Mouse (Mus musculus): ENCODE data around the gene Ccser2. TPM values are rescaled to one million over a fixed set of nuclear protein-coding genes. Genes with fewer than 3 reads are reported as not detected.
A peak's percentile ranks its signal among the peaks of the same experiment; 100 is the strongest.

Gene Ccser2
- polyA plus RNA-seq, 1 experiment from 2014 or later: 30.1 TPM

GRCm38 (mm10) chr14:36894701-36895100 is 73.9 kb downstream of the Ccser2 start:
- Histone ChIP-seq H3K4me3 (ENCODE audit: low read length) (no peak overlapping the region), H3K4me1 (ENCODE audit: control insufficient read depth, insufficient read depth, low read length) (peaks cover 5% of the 10 kb centered on the region), H3K27ac (ENCODE audit: low read length) (no peak overlapping the region), H3K36me3 (ENCODE audit: control insufficient read depth, insufficient read depth, low read length) (no peaks in the 10 kb centered on the region), H3K9ac (ENCODE audit: low read depth, low read length) (no peak overlapping the region), H3K27me3 (replicated peaks; ENCODE audit: control insufficient read depth, insufficient read depth, low read length) (no peaks in the 10 kb centered on the region), H3K9me3 (ENCODE audit: control insufficient read depth, low read length) (no peaks in the 10 kb centered on the region), H3K4me2 (ENCODE audit: low read depth, low read length) (no peak overlapping the region)
- ATAC-seq: no peak
- 94% methylated on average over 3 of the region's 3 CpGs for WGBS

GRCm38 (mm10) chr14:36892762-36893358 is 75.7 kb downstream of the Ccser2 start:
- no peak overlapping the region for H3K4me2 ChIP-seq (ENCODE audit: low read depth, low read length)
- H3K4me1 ChIP-seq (ENCODE audit: control insufficient read depth, insufficient read depth, low read length): peaks cover 5% of the 10 kb centered on the region
- H3K27ac ChIP-seq (ENCODE audit: low read length): no peak overlapping the region
- no peak overlapping the region for H3K9ac ChIP-seq (ENCODE audit: low read depth, low read length)
- peak; percentile 78 for ATAC-seq
- H3K27me3 ChIP-seq (replicated peaks; ENCODE audit: control insufficient read depth, insufficient read depth, low read length): no peaks in the 10 kb centered on the region
- no peaks in the 10 kb centered on the region for H3K9me3 ChIP-seq (ENCODE audit: control insufficient read depth, low read length)
- no peaks in the 10 kb centered on the region for H3K36me3 ChIP-seq (ENCODE audit: control insufficient read depth, insufficient read depth, low read length)
- 65% methylated on average over 2 of the region's 2 CpGs for WGBS
- no peak overlapping the region for H3K4me3 ChIP-seq (ENCODE audit: low read length)

- H3K9ac ChIP-seq (ENCODE audit: low read depth, low read length): no peak overlapping the region
- H3K4me3 ChIP-seq (ENCODE audit: low read length): no peak overlapping the region
- no peak for ATAC-seq
Measured at GRCm38 (mm10) chr14:36890130-36890529, 78.4 kb downstream of the Ccser2 start.

GRCm38 (mm10) chr14:36885680-36886079 is 82.9 kb downstream of the Ccser2 start:
- Histone ChIP-seq H3K27ac (ENCODE audit: low read length) (no peak overlapping the region), H3K4me2 (ENCODE audit: low read depth, low read length) (no peak overlapping the region), H3K4me1 (ENCODE audit: control insufficient read depth, insufficient read depth, low read length) (no peaks in the 10 kb centered on the region), H3K9ac (ENCODE audit: low read depth, low read length) (no peak overlapping the region), H3K36me3 (ENCODE audit: control insufficient read depth, insufficient read depth, low read length) (0 out of 2 replicates have a peak, but pooled peaks cover 2% of the 10 kb centered on the region), H3K27me3 (replicated peaks; ENCODE audit: control insufficient read depth, insufficient read depth, low read length) (no peaks in the 10 kb centered on the region), H3K4me3 (ENCODE audit: low read length) (no peak overlapping the region), H3K9me3 (ENCODE audit: control insufficient read depth, low read length) (no peaks in the 10 kb centered on the region)
- no peak for ATAC-seq
- WGBS: 92% methylated on average over 5 of the region's 5 CpGs

More at GRCm38 (mm10) chr14:36890130-36890529, 78.4 kb downstream of the Ccser2 start:
- WGBS: 66% methylated on average over 7 of the region's 7 CpGs
- Histone ChIP-seq H3K27ac (ENCODE audit: low read length) (no peak overlapping the region), H3K9me3 (ENCODE audit: control insufficient read depth, low read length) (no peaks in the 10 kb centered on the region), H3K27me3 (replicated peaks; ENCODE audit: control insufficient read depth, insufficient read depth, low read length) (no peaks in the 10 kb centered on the region), H3K4me1 (ENCODE audit: control insufficient read depth, insufficient read depth, low read length) (peaks cover 5% of the 10 kb centered on the region), H3K4me2 (ENCODE audit: low read depth, low read length) (no peak overlapping the region), H3K36me3 (ENCODE audit: control insufficient read depth, insufficient read depth, low read length) (no peaks in the 10 kb centered on the region)

- H3K36me3 ChIP-seq (ENCODE audit: control insufficient read depth, insufficient read depth, low read length): 0 out of 2 replicates have a peak, but pooled peaks cover 2% of the 10 kb centered on the region
- H3K4me1 ChIP-seq (ENCODE audit: control insufficient read depth, insufficient read depth, low read length): no peaks in the 10 kb centered on the region
- H3K4me2 ChIP-seq (ENCODE audit: low read depth, low read length): no peak overlapping the region
- no peak for ATAC-seq
- no peaks in the 10 kb centered on the region for H3K9me3 ChIP-seq (ENCODE audit: control insufficient read depth, low read length)
- 93% methylated on average over 1 of the region's 1 CpGs for WGBS
- H3K27me3 ChIP-seq (replicated peaks; ENCODE audit: control insufficient read depth, insufficient read depth, low read length): no peaks in the 10 kb centered on the region
- H3K4me3 ChIP-seq (ENCODE audit: low read length): no peak overlapping the region
- H3K9ac ChIP-seq (ENCODE audit: low read depth, low read length): no peak overlapping the region
- H3K27ac ChIP-seq (ENCODE audit: low read length): no peak overlapping the region
Measured at GRCm38 (mm10) chr14:36885117-36885516, 83.5 kb downstream of the Ccser2 start.

- Histone ChIP-seq H3K9me3 (ENCODE audit: control insufficient read depth, low read length) (no peaks in the 10 kb centered on the region), H3K4me1 (ENCODE audit: control insufficient read depth, insufficient read depth, low read length) (no peaks in the 10 kb centered on the region)
- WGBS: 39% methylated on average over 3 of the region's 3 CpGs
Measured at GRCm38 (mm10) chr14:36883576-36883975, 85.0 kb downstream of the Ccser2 start.

GRCm38 (mm10) chr14:36870257-36870656 is 98.3 kb downstream of the Ccser2 start:
- Histone ChIP-seq H3K4me1 (ENCODE audit: control insufficient read depth, insufficient read depth, low read length) (no peaks in the 10 kb centered on the region), H3K9ac (ENCODE audit: low read depth, low read length) (no peak overlapping the region), H3K9me3 (ENCODE audit: control insufficient read depth, low read length) (no peaks in the 10 kb centered on the region), H3K4me3 (ENCODE audit: low read length) (no peak overlapping the region), H3K36me3 (ENCODE audit: control insufficient read depth, insufficient read depth, low read length) (no peaks in the 10 kb centered on the region), H3K4me2 (ENCODE audit: low read depth, low read length) (no peak overlapping the region), H3K27ac (ENCODE audit: low read length) (no peak overlapping the region), H3K27me3 (replicated peaks; ENCODE audit: control insufficient read depth, insufficient read depth, low read length) (no peaks in the 10 kb centered on the region)
- no peak for ATAC-seq
- 83% methylated on average over 6 of the region's 6 CpGs for WGBS

More at GRCm38 (mm10) chr14:36883576-36883975, 85.0 kb downstream of the Ccser2 start:
- Histone ChIP-seq H3K4me2 (ENCODE audit: low read depth, low read length) (no peak overlapping the region), H3K27me3 (replicated peaks; ENCODE audit: control insufficient read depth, insufficient read depth, low read length) (no peaks in the 10 kb centered on the region), H3K9ac (ENCODE audit: low read depth, low read length) (no peak overlapping the region), H3K36me3 (ENCODE audit: control insufficient read depth, insufficient read depth, low read length) (peaks cover 10% of the 10 kb centered on the region), H3K27ac (ENCODE audit: low read length) (no peak overlapping the region), H3K4me3 (ENCODE audit: low read length) (no peak overlapping the region)
- ATAC-seq: no peak

- H3K9ac ChIP-seq (ENCODE audit: low read depth, low read length): no peak overlapping the region
- no peaks in the 10 kb centered on the region for H3K27me3 ChIP-seq (replicated peaks; ENCODE audit: control insufficient read depth, insufficient read depth, low read length)
- 73% methylated on average over 14 of the region's 14 CpGs for WGBS
- H3K4me3 ChIP-seq (ENCODE audit: low read length): no peak overlapping the region
- ATAC-seq: no peak
- no peaks in the 10 kb centered on the region for H3K36me3 ChIP-seq (ENCODE audit: control insufficient read depth, insufficient read depth, low read length)
- no peak overlapping the region for H3K4me2 ChIP-seq (ENCODE audit: low read depth, low read length)
- H3K4me1 ChIP-seq (ENCODE audit: control insufficient read depth, insufficient read depth, low read length): no peaks in the 10 kb centered on the region
- H3K27ac ChIP-seq (ENCODE audit: low read length): no peak overlapping the region
- H3K9me3 ChIP-seq (ENCODE audit: control insufficient read depth, low read length): no peaks in the 10 kb centered on the region
Measured at GRCm38 (mm10) chr14:36868769-36869362, 99.7 kb downstream of the Ccser2 start.

GRCm38 (mm10) chr14:36866966-36867700 is 101.4 kb downstream of the Ccser2 start:
- Histone ChIP-seq H3K4me1 (ENCODE audit: control insufficient read depth, insufficient read depth, low read length) (no peaks in the 10 kb centered on the region), H3K36me3 (ENCODE audit: control insufficient read depth, insufficient read depth, low read length) (no peaks in the 10 kb centered on the region), H3K27me3 (replicated peaks; ENCODE audit: control insufficient read depth, insufficient read depth, low read length) (no peaks in the 10 kb centered on the region), H3K9me3 (ENCODE audit: control insufficient read depth, low read length) (no peaks in the 10 kb centered on the region), H3K9ac (ENCODE audit: low read depth, low read length) (no peak overlapping the region), H3K27ac (ENCODE audit: low read length) (no peak overlapping the region), H3K4me2 (ENCODE audit: low read depth, low read length) (no peak overlapping the region), H3K4me3 (ENCODE audit: low read length) (no peak overlapping the region)
- ATAC-seq: no peak
- whole genome bisulfite sequencing: 19% methylated on average over 6 of the region's 6 CpGs

Data from intestine, embryonic 16.5 days (tissue).